Mouse (Mus musculus): Measurements from ENCODE around the gene Armh3. TPM values are rescaled to one million over a fixed set of nuclear protein-coding genes. Genes with fewer than 3 reads are reported as not detected.
"Not testable (repeated sequence)": the region's sequence is repeated elsewhere in the genome, so short reads cannot be mapped to it uniquely, and the experiment has no call there.

Armh3 gene
- polyA plus RNA-seq, 1 experiment from 2014 or later, result 21.4 TPM

DNA sequence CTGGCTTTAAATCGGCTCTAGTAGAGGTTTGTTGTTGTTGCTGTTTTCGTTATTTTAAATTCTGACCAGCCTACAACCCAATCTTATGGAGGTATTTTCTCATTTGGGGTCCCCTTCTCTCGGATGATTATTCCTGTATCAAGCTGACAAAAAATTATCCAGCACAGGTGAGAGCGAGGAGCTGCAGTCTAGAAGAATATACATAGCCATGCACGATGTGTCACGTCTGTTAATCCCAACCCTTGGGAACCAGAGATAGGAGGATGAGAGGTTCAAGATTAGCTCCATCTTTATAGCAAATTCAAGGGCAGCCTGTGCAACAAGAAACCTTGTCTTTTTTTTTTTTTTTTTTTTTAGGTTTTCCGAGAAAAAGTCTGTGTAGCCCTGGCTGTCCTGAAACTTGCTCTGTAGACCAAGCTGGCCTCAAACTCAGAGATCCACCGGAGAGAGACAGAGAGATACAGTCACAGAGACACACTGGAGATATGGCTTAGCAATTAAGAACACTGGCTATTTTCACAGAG is 468 bp upstream of the Armh3 start:
- Histone ChIP-seq H3K9ac (ENCODE audit: low read depth, low read length) (peak overlapping the region; percentile 95), H3K27me3 (replicated peaks; ENCODE audit: control insufficient read depth, insufficient read depth, low read length) (no peaks in the 10 kb centered on the region; the same call in 1 of the 2 replicates), H3K4me2 (ENCODE audit: low read length) (peak overlapping the region; percentile 72), H3K4me3 (ENCODE audit: low read length) (peak overlapping the region; percentile 92), H3K27ac (ENCODE audit: low read depth, low read length) (peak overlapping the region; percentile 46), H3K4me1 (ENCODE audit: control insufficient read depth, insufficient read depth, low read depth, low read length) (peaks cover 5% of the 10 kb centered on the region), H3K9me3 (ENCODE audit: control insufficient read depth, low read length) (no peaks in the 10 kb centered on the region), H3K36me3 (ENCODE audit: control insufficient read depth, insufficient read depth, low read length) (no peaks in the 10 kb centered on the region)
- WGBS, result 14% methylated on average over 8 of the region's 8 CpGs
- ATAC-seq, result peak; percentile 48

DNA sequence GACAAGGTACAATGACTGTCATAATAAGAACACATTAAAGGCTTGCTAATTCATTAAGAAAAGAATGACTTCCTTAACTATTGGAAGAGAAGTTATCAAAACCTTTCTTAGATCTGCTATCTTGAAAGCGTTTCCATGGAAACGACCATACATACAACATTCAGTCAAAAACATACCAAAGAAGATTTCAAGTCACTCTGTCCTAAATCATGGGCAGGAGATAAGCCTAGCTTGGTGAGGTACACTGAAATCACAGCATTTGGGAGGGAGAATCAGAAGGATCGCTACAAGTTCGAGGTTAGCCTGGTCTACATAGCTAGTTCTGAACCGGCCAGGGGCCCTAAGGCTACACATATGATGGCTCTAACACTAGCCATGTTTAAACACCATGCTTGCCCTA is 923 bp downstream of the Armh3 start:
- Histone ChIP-seq H3K27ac (ENCODE audit: low read depth, low read length) (no peak overlapping the region; the same call in 1 of the 2 replicates), H3K4me3 (ENCODE audit: low read length) (peak overlapping the region; percentile 92)

DNA sequence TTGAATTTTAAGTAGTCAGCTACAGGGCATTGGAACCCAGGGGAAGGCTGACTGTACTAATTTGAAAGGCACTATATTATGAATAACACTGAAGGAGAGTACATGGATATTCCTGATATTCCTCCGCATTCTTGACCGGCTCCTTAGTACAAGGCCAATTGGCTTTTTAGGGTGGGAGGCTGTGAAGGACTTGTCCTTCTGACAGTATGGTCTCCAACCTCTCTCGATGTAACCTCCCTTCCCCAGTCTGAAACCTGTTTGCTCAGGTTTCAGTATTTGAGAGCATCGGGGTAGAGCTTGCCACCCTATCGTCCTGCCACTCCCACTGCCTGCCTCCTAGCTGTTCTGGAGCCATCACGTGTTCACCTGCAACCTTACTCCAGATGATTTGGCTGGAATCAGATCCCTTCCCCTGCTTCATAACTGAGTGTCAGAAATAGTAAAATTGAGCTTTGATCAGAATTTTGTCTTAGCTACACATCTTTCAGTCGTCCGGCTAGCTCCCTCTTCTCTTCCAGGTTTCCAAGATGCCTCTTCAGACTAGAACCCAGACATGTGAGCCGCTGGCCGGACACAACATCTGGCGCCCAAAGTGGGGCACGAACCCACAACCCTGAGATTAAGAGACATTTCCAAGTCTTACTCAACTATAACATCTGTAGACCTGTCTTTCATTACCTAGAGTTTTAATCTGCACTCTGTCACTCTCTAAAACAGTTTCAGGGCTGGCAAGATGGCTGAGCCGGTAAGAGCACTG is 4.1 kb downstream of the Armh3 start:
- ATAC-seq, result no peak
- Histone ChIP-seq H3K27me3 (replicated peaks; ENCODE audit: control insufficient read depth, insufficient read depth, low read length) (no peaks in the 10 kb centered on the region), H3K9ac (ENCODE audit: low read depth, low read length) (no peak overlapping the region), H3K27ac (ENCODE audit: low read depth, low read length) (no peak overlapping the region), H3K4me1 (ENCODE audit: control insufficient read depth, insufficient read depth, low read depth, low read length) (peaks cover 4% of the 10 kb centered on the region), H3K4me2 (ENCODE audit: low read length) (no peak overlapping the region), H3K36me3 (ENCODE audit: control insufficient read depth, insufficient read depth, low read length) (no peaks in the 10 kb centered on the region), H3K9me3 (ENCODE audit: control insufficient read depth, low read length) (no peaks in the 10 kb centered on the region), H3K4me3 (ENCODE audit: low read length) (no peak overlapping the region)
- 95% methylated on average over 13 of the region's 13 CpGs for WGBS

More for the DNA sequence above, 923 bp downstream of the Armh3 start:
- H3K27me3 ChIP-seq (replicated peaks; ENCODE audit: control insufficient read depth, insufficient read depth, low read length), result no peaks in the 10 kb centered on the region; the same call in 1 of the 2 replicates
- WGBS, result 58% methylated on average over 5 of the region's 5 CpGs
- no peaks in the 10 kb centered on the region for H3K36me3 ChIP-seq (ENCODE audit: control insufficient read depth, insufficient read depth, low read length)
- ATAC-seq, result no peak
- H3K9me3 ChIP-seq (ENCODE audit: control insufficient read depth, low read length), result no peaks in the 10 kb centered on the region
- H3K4me2 ChIP-seq (ENCODE audit: low read length), result peak overlapping the region; percentile 72
- H3K9ac ChIP-seq (ENCODE audit: low read depth, low read length), result peak overlapping the region; percentile 95
- H3K4me1 ChIP-seq (ENCODE audit: control insufficient read depth, insufficient read depth, low read depth, low read length), result peaks cover 4% of the 10 kb centered on the region

DNA sequence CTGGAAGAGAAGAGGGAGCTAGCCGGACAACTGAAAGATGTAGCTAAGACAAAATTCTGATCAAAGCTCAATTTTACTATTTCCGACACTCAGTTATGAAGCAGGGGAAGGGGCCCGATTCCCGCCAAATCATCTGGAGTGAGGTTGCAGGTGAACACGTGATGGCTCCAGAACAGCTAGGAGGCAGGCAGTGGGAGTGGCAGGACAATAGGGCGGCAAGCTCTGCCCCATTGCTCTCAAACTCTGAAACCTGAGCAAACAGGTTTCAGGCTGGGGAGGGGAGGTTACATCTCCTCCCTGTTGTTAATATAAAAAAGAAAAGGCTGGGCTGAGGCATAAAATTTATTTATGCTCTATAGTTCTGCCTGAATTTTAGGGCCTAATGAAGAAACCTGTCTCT is 4.8 kb downstream of the Armh3 start:
- not testable (repeated sequence) for ATAC-seq; H3K9ac ChIP-seq (ENCODE audit: low read depth, low read length); H3K27me3 ChIP-seq (replicated peaks; ENCODE audit: control insufficient read depth, insufficient read depth, low read length); H3K9me3 ChIP-seq (ENCODE audit: control insufficient read depth, low read length); H3K27ac ChIP-seq (ENCODE audit: low read depth, low read length); H3K36me3 ChIP-seq (ENCODE audit: control insufficient read depth, insufficient read depth, low read length); H3K4me1 ChIP-seq (ENCODE audit: control insufficient read depth, insufficient read depth, low read depth, low read length); H3K4me2 ChIP-seq (ENCODE audit: low read length); H3K4me3 ChIP-seq (ENCODE audit: low read length)
- 92% methylated on average over 6 of the region's 6 CpGs for WGBS

DNA sequence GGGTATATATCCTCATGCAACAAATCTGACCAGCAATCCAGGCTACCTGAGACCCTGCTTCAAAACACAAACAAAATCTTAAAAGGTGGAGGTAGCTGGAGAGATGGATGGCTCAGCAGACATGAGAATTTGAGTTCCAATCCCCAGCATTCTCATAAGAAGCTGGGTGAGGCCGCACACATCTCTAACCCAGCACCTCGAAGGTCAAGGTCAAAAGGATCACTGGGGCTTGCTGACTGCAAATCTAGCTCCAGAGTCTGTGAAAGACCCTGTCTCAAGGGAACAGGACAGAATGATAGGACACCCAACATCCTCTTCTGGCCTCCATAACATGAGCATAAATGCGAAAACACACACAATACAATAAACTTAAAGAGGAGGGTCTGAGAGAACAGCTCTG is 7.1 kb downstream of the Armh3 start:
- Histone ChIP-seq H3K9me3 (ENCODE audit: control insufficient read depth, low read length) (no peaks in the 10 kb centered on the region), H3K4me2 (ENCODE audit: low read length) (no peak overlapping the region), H3K4me3 (ENCODE audit: low read length) (no peak overlapping the region), H3K36me3 (ENCODE audit: control insufficient read depth, insufficient read depth, low read length) (peaks cover 3% of the 10 kb centered on the region; the same call in 1 of the 2 replicates), H3K27ac (ENCODE audit: low read depth, low read length) (no peak overlapping the region), H3K9ac (ENCODE audit: low read depth, low read length) (no peak overlapping the region), H3K27me3 (replicated peaks; ENCODE audit: control insufficient read depth, insufficient read depth, low read length) (no peaks in the 10 kb centered on the region), H3K4me1 (ENCODE audit: control insufficient read depth, insufficient read depth, low read depth, low read length) (no peaks in the 10 kb centered on the region)
- WGBS, result 95% methylated on average over 3 of the region's 3 CpGs
- ATAC-seq, result no peak

DNA sequence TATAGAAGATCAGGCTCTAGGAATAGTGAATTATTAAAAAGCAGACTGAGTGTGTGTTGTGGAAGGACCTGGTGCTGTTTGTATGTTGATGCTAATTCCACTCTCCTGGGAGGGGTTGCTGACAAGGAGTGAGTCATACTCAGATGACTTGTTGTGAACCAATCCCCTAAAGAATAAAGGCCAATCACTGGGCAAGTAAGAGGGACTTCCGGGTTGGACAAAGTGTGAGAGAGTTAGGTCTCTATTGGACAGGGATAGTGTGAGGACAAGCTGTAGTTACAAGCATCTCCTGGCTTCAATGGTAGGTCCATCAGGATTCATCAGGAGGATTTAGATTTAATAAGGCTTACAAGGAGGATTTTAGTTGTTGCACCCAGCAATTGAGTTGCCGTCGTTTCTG is 10.1 kb downstream of the Armh3 start:
- Histone ChIP-seq H3K9me3 (ENCODE audit: control insufficient read depth, low read length) (no peaks in the 10 kb centered on the region), H3K27ac (ENCODE audit: low read depth, low read length) (no peak overlapping the region), H3K36me3 (ENCODE audit: control insufficient read depth, insufficient read depth, low read length) (peaks cover 3% of the 10 kb centered on the region; the same call in 1 of the 2 replicates), H3K4me2 (ENCODE audit: low read length) (no peak overlapping the region), H3K27me3 (replicated peaks; ENCODE audit: control insufficient read depth, insufficient read depth, low read length) (no peaks in the 10 kb centered on the region), H3K4me3 (ENCODE audit: low read length) (no peak overlapping the region), H3K9ac (ENCODE audit: low read depth, low read length) (no peak overlapping the region), H3K4me1 (ENCODE audit: control insufficient read depth, insufficient read depth, low read depth, low read length) (no peaks in the 10 kb centered on the region)
- no peak for ATAC-seq
- 98% methylated on average over 3 of the region's 3 CpGs for WGBS

DNA sequence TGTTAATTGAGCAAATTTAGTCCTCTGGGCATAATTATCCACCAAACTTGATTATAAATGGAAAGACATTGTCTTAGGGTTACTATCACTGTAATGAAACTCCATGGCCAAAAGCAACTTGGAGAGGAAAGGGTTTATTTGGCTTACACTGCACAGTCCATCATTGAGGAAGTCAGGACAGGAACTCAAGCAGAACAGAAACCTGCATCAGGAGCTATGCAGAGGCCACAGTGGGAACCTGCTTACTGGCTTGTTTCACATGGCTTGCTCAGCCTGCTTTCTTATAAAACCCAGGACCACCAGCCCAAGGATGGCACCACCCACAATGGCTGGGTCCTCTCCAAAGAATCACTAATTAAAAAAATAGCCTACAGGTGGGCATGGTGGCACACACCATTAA is 13.9 kb downstream of the Armh3 start:
- Histone ChIP-seq H3K4me1 (ENCODE audit: control insufficient read depth, insufficient read depth, low read depth, low read length) (no peaks in the 10 kb centered on the region), H3K27ac (ENCODE audit: low read depth, low read length) (no peak overlapping the region), H3K4me3 (ENCODE audit: low read length) (no peak overlapping the region), H3K27me3 (replicated peaks; ENCODE audit: control insufficient read depth, insufficient read depth, low read length) (no peaks in the 10 kb centered on the region), H3K9me3 (ENCODE audit: control insufficient read depth, low read length) (no peaks in the 10 kb centered on the region), H3K9ac (ENCODE audit: low read depth, low read length) (no peak overlapping the region), H3K36me3 (ENCODE audit: control insufficient read depth, insufficient read depth, low read length) (peaks cover 3% of the 10 kb centered on the region; the same call in 1 of the 2 replicates), H3K4me2 (ENCODE audit: low read length) (no peak overlapping the region)
- no peak for ATAC-seq

DNA sequence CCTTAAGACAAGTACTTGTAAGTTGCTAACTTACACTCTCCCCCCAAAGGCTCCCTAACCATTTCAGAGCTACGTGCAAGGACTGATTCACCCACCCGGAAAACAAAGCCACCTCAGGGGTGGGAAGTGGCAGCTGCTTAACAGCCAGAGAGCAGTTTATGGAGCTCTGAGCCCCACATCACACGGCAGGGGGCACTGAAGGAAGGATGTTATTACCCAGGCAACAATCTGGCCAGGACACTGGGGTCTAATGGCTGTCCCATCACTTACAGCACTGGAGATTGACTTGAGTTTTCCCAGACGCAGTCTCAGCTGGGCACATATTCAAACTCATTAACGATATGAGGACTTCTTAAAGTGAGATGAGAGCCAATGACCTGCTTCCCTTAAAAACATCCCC is 37.5 kb downstream of the Armh3 start:
- Histone ChIP-seq H3K9me3 (ENCODE audit: control insufficient read depth, low read length) (no peaks in the 10 kb centered on the region), H3K4me3 (ENCODE audit: low read length) (no peak overlapping the region), H3K27ac (ENCODE audit: low read depth, low read length) (no peak overlapping the region), H3K4me2 (ENCODE audit: low read length) (no peak overlapping the region), H3K36me3 (ENCODE audit: control insufficient read depth, insufficient read depth, low read length) (peaks cover 6% of the 10 kb centered on the region; the same call in 1 of the 2 replicates), H3K9ac (ENCODE audit: low read depth, low read length) (no peak overlapping the region), H3K4me1 (ENCODE audit: control insufficient read depth, insufficient read depth, low read depth, low read length) (peaks cover 3% of the 10 kb centered on the region), H3K27me3 (replicated peaks; ENCODE audit: control insufficient read depth, insufficient read depth, low read length) (no peaks in the 10 kb centered on the region)
- WGBS, result 19% methylated on average over 5 of the region's 5 CpGs
- peak; percentile 37 for ATAC-seq

DNA sequence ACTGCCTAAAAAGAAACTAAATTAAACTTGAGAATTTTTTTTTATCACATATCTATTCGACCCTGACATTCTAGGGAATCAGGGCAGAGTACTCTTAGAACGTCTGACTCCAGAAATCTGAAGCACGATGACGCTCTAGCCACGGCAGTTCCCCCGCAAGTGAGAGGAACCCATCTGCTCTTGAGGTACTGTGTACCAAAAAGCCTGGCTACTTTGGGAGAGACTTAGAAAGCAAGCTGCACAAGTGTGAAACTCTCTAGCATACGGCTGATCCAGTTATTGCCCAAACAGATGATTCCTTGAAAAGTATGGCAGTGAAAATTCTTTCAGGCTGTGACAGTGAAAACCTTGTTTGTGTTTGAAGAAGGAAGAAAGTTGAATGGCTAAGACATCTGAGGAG is 41.6 kb downstream of the Armh3 start:
- no peaks in the 10 kb centered on the region for H3K27me3 ChIP-seq (replicated peaks; ENCODE audit: control insufficient read depth, insufficient read depth, low read length)
- 94% methylated on average over 7 of the region's 7 CpGs for WGBS
- H3K4me1 ChIP-seq (ENCODE audit: control insufficient read depth, insufficient read depth, low read depth, low read length), result peaks cover 3% of the 10 kb centered on the region
- no peak overlapping the region for H3K9ac ChIP-seq (ENCODE audit: low read depth, low read length)
- ATAC-seq, result no peak
- H3K9me3 ChIP-seq (ENCODE audit: control insufficient read depth, low read length), result no peaks in the 10 kb centered on the region
- H3K36me3 ChIP-seq (ENCODE audit: control insufficient read depth, insufficient read depth, low read length), result peaks cover 6% of the 10 kb centered on the region; the same call in 1 of the 2 replicates
- H3K4me2 ChIP-seq (ENCODE audit: low read length), result no peak overlapping the region
- H3K4me3 ChIP-seq (ENCODE audit: low read length), result no peak overlapping the region
- no peak overlapping the region for H3K27ac ChIP-seq (ENCODE audit: low read depth, low read length)
